Mouse (Mus musculus) left cerebral cortex, postnatal 4 days (tissue): ENCODE measurements around the gene Rer1. TPM values are rescaled to one million over a fixed set of nuclear protein-coding genes. Genes with fewer than 3 reads are reported as not detected.

Source experiments
- DNase-seq: peaks from one replicate; pipeline ENCODE4 v3.0.0-alpha.2; 2022
- intact Hi-C: fragments of 180-260 bp; cut with DNase I; formaldehyde crosslinking; loops from one replicate; pipeline ENCODE4 v1.15.1; 2025
- total RNA-seq, 2 experiments: library from RNA; stranded (reverse); gene quantifications; 2 replicates each; pipeline ENCODE4 v1.2.3; 2021

Rer1 gene
- 10 to 100 TPM; 65.1 to 67.9 TPM for total RNA-seq

DNA sequence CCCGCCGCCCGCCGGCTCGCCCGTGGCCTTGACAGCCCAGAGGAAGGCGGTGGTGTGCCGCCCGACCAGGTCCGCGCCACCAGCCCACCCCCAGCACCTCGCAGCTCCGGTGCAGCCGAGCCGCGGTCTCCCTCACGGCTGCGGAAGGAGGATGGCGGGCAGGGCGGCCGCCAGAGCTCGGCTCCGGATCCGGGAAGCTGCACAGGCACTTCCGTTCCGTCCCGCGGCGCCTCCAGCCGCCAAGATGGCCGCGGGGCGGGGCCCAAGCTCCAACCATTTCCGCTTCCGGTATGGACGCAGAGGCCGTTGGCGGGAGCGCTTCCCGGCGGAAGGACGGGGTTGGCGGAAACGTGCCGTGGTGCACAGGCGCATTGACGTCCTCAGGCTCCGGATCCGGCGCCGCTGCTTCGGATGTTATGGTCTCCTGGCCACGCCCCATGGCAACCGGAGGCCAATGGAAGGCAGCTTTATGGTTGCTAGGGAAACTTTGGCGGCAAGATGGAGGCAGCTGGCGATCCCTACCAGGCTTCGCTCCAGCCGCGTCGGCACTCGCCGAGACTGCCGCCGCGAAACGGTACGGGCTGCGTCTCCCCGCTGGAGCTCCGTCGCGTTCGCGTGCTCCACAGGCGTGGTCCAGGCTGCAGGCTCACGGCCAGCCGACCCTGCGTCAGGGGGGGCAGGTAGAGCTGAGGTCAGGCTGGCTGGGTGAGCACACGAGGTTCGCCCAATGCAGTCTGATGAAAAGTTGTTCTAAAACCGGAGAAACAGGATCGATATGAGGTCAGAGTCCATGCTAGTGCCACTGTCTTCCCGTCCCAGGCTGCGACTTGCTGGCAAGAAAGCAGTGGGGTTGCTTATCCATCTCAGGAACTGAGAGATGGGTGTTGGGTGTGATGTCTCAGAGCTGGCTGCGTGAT lies at the start of gene Rer1, which contains the start of gene Morn1:
Gene Rer1, minus strand, starts transcription at position 275 of the 917 bp plus-strand sequence.
Gene Morn1, plus strand, starts transcription at position 470 of the 917 bp plus-strand sequence.
- DNase-seq: peak; percentile 100
- intact Hi-C loops: no loop called here

DNA sequence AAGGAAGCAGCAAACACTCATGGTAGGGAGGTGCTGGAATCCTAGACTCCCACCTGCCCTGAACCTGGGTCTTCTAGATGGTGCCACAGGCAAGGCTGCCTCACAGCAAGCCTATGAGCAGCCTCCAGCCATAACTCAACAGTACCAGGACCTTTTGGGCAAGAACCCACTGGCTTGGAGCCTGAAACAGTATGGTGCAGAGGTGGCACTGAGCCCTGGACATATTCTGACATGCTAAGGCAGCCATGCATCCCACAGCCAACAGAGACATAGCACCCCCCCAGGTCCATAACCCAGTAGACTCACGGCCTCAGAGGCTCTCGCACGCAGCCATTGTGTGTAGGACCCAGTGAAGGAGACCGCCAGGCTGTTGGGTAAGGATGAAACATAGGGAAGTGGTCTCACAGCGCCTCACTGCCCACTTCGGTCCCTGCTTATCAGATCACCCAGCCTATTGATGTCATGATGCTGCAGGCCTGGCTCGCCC lies 48.5 kb upstream of the Rer1 start:
- DNase-seq: no peak
- intact Hi-C loops: no loop called here

DNA sequence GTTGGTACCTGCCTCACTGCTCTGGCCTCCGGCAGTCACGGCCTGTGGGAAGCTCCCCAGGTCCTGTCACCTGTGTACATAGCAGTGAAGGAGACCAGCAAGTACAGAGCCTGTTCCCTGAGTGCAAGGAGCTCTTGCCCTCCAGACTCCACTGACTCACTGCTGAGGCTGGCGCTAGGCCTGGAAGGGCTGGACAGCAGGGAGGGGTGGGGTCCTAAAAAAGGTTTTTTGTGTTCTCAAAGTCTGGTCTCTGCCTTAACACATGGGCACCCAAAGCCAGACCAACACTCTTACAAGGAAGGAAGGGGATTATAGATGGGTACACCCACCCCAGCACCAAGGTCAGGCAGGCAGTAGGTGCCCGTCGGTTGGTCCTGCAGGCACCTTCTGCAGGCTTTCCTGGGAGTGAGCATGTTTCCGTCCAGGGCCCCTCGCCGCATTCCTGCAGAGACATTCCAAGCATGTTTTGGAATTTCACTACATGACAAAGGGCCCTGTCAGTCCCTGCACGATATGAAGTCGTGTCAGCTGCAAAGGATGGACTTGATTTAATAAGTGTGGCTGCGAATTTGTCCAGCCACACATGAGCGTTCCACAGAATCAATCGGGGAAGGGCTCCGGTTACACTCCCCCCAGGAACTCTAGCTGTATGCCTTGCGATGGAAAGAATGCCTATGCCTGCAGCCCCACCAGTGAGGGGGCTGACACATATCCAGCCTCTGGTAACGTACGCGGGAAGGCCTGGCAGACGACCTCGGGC lies 47.7 kb upstream of the Rer1 start:
- intact Hi-C loops: no loop called here
- DNase-seq: no peak

DNA sequence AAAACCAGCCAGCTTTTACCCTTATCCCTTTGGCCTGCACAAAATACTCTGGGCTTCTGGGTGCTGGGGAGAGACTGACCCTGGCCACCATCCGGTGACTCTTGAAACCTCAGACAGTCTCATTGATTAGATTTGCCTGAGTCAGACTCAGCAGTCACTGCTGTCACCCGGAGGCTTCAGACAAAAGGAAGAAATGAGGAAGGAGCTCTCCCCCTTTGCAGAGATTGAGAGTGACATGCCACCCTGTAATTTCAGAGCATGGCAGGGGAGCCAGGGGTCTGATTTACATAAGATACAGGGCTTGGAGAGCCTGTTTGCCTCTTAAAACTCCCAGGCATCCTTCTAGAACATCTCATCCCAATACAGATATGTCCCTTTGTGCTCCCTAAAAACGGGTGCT lies 47.0 kb upstream of the Rer1 start:
- no peak for DNase-seq
- intact Hi-C loops: no loop called here

DNA sequence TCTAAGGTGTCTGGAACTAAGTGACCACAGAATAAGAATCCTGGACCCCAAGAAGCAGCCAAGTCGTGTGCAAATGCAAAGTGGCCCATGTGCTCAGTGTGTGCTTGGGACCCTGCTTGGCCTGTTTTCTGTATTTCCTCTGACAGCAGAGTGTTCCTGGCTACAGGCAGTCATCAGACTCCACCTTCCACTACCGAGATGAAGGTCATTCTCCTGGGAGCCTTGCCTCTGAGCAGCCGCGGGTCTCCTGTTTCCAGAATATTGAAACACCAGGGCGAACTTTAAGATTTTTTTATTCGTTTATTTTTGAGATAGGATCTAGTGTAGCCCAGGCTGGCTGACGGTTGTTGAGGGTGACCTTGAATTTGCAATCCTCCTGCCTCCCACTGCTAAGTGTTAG lies 44.4 kb upstream of the Rer1 start:
- no peak for DNase-seq
- intact Hi-C loops: no loop called here

DNA sequence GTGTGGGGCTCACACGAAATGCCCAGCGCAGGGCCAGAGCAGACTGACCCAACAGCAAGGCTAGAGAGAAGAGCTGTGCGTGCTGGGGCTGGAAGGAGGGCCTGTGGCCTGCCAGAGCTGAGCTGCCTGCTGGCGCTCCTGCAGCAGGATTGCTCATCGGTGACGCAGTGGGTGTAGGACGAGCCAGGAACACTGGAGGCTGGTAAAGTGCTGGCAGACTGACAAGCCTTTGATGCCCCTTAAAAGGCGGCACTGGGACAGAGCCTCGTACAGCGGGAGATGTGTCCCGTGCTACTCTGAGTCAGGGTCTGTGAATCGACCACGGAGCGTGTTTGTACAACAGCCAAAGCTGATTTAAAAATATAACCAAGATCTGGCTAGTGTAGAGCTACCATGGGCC lies 43.8 kb upstream of the Rer1 start:
- intact Hi-C loops: no loop called here
- peak; percentile 88 for DNase-seq

DNA sequence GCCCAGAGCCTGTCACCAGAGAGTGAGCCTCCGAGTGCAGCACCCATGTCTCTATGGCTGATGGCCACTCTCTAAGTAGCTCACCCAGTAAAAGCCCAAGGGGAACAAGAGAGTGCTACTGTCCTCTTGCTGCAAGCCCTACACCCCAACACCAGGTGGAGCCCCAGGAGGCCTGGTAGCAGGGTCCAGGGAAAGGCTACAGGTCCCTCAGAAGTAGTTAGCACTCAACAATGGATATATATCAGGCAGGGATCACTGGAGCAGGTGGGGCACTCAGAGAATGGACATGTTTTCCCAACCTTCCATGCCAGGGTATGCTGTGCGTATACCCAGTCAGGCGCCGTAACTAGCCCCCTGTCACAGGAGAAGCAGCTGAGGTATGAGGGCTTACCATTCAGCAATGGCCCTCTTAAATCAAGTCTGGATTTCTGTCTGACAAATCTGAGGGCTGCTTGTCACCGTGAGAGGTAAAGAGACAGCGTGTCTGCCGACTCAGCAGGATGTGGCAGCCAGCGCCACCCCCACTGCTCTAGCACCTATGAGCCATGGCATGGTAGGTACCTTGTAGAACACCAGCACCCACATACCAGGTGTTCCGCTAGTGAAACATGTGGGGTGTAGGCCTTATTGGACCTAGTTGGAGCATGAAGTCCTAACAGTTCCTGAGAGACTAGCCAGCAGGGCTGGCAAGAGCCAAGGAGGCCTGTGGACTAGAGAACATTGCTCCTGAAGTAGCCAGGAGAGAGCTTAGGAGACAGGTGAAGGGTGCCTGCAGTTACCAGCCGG lies 43.1 kb upstream of the Rer1 start:
- intact Hi-C loops: no loop called here
- DNase-seq: no peak

DNA sequence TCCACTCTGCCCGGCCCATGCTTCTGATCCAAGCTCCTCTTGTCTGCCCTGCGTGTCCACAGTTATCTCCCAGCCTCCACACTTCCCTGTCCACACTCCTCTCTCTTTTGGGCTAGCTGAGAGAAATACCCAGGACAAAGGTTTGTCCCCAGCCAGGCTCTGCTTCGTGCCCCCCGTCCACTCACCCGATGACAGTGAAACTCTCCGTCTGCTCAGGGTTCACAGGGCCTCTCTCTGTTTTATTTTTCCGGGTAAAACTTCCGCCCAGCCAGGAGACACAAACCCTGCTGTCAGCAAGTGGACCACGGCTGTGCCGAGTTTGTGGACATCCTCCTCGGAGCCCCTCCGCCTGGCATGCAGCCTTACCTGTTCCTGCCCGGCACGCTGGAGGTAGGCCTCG lies 42.2 kb upstream of the Rer1 start:
- intact Hi-C loops: no loop called here

DNA sequence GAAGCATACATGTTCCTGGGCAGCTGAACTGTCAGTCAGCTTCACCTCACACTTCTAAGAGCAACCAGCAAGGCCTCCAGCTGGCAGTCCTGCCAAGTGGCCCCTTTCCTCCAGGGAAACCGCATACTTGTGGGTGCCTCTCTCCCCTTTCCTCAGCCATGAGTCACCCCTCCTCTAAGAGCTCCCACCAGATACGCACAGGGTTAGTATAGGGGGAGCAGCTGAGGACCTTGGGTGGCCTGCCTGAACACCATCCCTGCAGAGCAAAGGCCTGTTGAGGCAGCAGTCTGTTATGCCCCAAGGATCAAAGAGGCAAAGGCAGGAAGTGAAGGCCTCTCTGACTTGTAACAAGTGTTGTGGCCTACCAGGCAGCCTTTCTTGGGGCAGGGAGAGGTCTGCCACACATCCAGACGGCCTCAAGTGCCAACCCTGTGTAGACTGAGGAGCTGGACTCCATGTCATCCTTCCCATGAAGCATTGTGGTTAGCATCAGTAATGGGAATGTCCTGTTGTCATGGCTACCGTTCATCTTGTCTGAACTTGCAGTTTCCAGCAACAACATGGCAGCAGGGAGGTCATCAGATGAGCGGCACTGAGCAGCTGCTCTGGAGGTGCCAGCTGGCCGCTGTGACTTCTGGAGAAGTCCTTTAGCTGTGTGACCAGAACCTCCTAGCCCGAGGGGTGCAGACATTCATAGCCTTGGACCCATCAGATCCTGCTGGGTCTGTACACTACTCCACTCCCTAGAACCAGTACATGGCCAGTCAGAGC lies 40.6 kb upstream of the Rer1 start:
- intact Hi-C loops: no loop called here
- DNase-seq: peak; percentile 35

More for the DNA sequence above, 42.2 kb upstream of the Rer1 start:
- DNase-seq: no peak

DNA sequence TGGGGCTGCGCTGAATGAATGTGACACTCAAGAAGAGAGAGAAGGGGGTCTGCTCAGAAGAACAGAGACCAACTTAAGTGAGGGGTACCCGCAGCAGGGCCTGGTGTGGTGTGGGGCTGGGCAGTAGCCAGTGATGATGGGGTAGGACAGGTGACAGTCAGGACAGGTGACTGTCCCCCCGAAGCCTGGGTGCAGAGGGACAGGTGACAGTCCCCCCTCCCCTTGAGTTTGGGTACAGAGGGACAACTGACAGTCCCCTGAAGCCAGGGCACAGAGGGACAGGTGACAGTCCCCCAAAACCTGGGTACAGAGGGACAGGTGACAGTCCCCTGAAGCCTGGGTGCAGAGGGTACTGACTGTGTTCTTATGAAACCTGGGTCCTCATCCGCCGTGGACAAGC lies 40.0 kb upstream of the Rer1 start:
- intact Hi-C loops: no loop called here
- DNase-seq: no peak

DNA sequence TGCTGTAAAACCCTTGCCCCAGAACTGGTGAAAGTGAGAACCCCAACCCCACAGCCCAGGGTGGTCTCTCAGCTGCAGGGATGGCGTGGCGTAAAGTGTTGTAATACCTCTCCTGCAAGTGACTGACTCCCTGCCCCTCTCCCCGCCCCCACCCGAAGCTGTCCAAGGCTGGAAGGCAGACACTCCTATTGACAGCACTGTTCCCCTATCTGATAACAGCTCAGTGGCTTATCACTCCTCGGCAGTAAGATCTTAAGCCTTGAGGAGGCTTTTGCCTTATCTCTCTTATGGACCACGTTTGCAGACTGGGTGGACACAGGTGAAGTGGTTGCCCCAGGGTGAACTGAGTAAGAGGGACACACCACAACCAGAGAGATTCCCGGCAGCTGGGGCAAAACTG lies 39.1 kb upstream of the Rer1 start:
- intact Hi-C loops: no loop called here
- no peak for DNase-seq

DNA sequence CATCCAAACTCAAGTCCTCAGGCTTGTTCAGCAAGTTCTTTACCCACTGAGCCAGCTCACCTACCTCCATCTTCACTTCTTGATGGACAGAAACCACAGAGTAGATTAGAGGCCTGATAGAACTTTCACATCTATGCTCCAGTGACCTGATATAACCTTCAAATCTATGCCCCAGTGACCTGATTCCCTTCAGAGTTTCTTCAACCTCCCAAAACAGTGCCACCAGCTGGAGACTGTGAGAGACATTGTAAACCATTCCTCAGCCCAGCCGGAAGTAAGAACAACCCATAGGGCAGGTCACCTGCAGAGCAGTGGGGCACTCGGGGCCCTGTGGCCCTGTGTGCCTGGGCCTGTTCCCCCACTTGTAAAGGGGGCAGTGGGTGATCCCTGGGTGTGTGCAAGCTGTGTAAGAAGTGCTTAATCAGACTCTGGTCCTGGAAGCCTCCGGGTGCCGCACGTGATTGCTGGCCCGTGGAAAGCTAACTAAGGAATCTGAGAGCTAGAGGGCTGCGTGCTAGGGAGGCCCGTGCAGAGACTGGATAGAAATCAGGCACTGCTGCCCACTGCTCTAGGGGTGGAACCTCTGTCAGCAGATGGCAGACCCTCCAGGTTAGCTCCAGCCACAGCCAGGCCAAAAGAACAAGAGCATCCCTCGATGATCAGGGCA lies 37.8 kb upstream of the Rer1 start:
- intact Hi-C loops: no loop called here
- no peak for DNase-seq

DNA sequence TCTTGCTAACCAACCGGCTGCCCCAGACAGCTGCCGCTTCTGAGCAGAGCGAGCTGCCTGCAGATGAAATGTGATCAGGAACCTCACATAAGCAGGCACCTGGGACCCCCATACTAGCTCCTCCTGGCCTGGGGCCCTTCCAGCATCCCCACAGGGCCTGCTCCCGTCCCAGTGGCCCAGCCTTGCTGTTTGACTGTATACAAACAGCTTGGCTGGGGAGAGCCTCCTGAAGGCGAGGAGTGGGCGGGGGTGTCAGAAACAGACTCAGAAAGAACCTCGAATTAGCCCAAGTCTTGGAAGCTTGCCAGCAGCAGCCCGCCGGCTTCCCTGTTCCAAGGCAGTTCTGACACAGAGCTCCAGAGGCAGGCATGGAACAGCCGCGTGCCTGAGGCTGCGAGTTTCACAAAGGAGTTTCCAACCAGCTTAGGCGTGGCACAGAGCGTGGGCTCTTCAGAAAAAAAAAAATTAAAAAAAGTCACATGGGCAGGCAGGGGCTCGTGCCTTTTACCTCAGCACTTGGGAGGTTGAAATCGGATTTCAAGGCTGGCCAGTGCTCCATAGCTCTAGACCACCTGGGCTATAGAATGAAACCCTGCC lies 36.4 kb upstream of the Rer1 start:
- intact Hi-C loops: no loop called here

DNA sequence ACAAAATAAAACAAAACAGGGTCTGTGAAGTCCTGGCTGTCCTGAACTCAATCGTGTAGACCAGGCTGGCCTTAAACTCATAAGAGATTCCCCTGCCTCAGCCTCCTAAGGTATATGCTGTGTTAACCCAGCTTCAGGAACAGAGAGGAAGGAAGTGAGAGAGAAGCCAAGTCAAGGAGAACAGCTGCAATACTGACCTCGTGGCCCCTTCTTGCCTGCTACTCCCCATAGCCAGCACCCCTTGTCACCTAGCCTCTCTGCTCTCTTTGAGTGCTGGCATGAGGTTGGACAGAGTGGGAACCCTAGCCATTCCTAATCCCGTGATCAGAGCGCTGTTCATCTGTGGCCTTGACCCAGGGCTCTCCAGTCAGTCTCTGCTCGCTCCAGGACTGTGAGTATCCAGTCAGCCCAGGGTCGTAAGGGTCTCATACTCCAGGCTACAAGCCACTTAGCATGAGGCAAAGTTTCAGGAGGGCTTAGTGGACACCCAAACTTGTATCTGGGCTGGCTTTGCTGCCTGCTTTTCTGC lies 35.8 kb upstream of the Rer1 start:
- DNase-seq: no peak

More for the DNA sequence above, 36.4 kb upstream of the Rer1 start:
- DNase-seq: peak; percentile 90

DNA sequence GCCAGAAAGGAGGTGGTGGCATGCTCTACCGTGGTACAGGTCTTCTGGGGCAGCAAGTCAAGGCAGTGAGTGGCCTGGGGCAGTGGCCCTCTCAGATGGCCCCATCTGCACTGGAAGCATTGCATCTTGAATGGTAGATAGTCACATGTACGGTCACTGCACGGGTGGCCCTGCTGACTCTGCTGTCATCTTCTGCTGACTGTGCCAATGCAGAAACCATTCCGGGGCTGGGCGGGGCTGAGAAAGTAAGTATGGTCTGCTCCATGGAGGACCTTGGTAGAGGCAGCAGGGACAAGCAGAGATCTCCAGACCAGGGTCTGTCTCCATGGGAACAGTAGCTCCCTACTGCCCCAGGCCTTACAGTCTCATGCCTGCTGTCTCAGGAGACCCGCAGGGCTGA lies 35.0 kb upstream of the Rer1 start:
- intact Hi-C loops: no loop called here
- no peak for DNase-seq

More for the DNA sequence above, 35.8 kb upstream of the Rer1 start:
- intact Hi-C loops: no loop called here

DNA sequence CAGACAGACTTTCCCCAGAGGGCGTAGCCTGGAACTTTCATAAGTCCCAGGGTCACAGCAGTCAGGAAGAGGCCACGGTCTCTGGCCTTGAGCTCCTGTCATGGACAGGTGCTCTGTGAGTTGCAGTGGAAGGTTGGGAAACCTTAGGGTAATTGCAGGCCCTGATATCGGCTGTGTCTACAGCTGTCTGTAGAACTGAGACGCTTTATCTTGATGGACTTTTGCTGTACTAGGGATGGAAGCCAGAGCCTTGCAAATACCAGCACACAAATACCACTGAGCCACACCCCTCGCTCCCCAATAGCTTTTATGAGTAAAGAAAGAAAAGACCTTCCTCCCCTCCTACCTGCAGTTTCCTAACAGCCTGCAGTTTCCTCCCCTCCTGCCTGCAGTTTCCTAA lies 34.4 kb upstream of the Rer1 start:
- no peak for DNase-seq
- intact Hi-C loops: no loop called here

DNA sequence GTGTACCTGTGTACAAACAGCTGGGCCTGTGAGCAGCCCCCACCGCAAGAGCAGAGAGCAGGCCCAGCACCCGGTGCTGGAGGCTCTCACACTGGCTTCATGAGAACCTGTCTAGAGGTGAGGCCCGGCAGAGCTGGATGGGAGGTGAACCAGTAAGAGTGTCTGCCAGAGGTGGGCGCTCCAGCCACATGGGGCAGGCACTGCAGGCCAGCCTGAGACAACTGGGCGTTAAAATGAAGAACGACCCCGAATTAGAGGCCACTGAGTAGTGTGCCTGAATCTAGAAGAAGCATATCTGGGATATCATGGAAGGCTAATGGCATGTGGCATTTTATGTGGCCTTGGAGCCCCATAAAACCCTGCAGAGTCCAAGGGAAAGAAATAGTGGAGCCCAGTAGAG lies 33.9 kb upstream of the Rer1 start:
- intact Hi-C loops: no loop called here

DNA sequence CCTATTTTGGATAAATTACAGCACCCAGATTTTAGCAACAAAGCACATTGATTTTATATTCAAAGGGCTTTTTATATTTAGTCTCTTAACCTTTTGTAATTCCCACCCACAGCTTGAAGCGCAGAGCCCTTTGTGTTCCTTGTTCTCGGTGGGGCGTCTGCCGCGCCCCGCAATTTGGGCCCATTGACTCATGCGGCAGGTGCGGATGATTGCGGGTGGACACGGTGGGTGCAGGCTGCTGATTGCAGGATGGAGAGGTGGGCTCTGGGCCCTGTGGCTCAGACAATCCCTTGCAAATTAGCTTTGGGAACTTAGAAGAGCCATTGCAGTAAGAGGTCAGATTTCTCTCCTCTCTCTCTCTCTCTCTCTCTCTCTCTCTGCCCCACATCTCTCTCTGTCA lies 32.1 kb upstream of the Rer1 start:
- no peak for DNase-seq
- intact Hi-C loops: no loop called here

More for the DNA sequence above, 33.9 kb upstream of the Rer1 start:
- no peak for DNase-seq
